Mouse (Mus musculus): Measurements from ENCODE around the gene Nagk. TPM values are rescaled to one million over a fixed set of nuclear protein-coding genes. Genes with fewer than 3 reads are reported as not detected.
"Not testable (repeated sequence)": the region's sequence is repeated elsewhere in the genome, so short reads cannot be mapped to it uniquely, and the experiment has no call there.

Gene Nagk
- polyA plus RNA-seq, 1 experiment from 2014 or later: 54.9 TPM

DNA sequence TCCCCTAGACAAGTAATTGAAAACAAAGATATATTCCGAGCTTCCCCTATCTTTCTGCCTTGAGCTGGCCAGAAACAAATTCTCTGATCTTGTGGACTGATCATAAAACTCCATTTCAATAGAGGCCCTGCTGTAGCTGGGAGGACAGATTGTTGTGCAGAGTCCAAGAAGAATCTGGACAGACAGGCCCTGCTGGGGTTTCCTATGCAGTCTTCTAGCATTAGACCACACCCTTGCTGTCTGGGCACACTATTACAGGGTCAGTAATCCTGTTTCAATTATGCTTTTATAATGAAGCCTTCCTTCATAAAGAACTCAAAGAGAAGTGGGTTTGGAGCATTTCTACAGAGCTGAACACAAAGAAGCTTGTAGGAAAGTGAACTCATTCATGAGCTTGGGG, 24.2 kb downstream of the Nagk start:
- ATAC-seq (ENCODE audit: low FRiP score, low read depth): no peak
- H3K9me3 ChIP-seq: no peaks in the 10 kb centered on the region
- H3K36me3 ChIP-seq: peaks cover 25% of the 10 kb centered on the region
- no peak overlapping the region for H3K9ac ChIP-seq (replicated peaks)
- no peaks in the 10 kb centered on the region for H3K27me3 ChIP-seq
- peaks cover 8% of the 10 kb centered on the region for H3K4me1 ChIP-seq
- 0 out of 2 replicates have a peak overlapping the region, but pooled peaks have one; percentile 4 for H3K27ac ChIP-seq (replicated peaks)
- 71% methylated on average over 1 of the region's 1 CpGs for WGBS
- H3K4me3 ChIP-seq: no peak overlapping the region
- no peak overlapping the region for H3K4me2 ChIP-seq (replicated peaks)

DNA sequence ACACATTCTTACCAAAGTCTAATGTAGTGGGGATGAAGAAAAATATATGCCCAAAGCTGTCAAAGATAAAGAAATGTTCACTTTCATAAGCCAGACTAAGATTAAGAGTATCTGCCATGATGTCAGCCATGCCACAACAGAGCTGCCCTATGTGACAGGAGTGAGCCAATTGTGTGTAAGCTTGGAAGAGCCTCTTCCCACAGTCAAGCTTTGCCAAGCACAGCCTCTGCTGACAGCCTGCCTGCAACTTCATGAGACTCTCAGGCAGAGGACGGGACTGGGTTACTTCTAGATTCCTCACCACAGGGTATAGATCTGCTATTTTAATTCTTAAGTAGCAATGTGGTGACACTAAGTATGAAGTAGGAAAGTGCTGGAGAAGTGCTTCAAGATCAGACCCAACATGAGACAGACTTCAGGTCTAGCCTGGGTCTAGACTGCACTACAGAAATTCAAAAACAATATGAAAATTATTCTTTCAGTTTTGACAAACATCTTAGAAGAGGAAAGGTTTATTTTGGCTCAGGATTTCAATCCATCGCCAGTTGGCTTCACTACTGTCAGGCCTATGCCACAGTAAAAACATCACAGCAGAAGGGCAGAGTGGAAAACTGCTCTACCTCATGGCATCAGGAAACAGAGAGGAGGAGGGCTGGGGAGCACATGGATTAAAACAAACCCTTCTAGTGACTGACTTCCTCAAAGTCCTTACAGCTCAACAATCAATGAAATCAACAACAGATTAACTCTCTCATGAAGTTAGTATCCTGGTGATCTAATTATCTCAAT, 26.1 kb downstream of the Nagk start:
- no peak for ATAC-seq (ENCODE audit: low FRiP score, low read depth)
- no peaks in the 10 kb centered on the region for H3K9me3 ChIP-seq
- H3K27me3 ChIP-seq: no peaks in the 10 kb centered on the region
- 85% methylated on average over 2 of the region's 2 CpGs for WGBS
- H3K36me3 ChIP-seq: peaks cover 12% of the 10 kb centered on the region; the same call in 1 of the 2 replicates
- peaks cover 8% of the 10 kb centered on the region for H3K4me1 ChIP-seq
- H3K4me2 ChIP-seq (replicated peaks): no peak overlapping the region
- no peak overlapping the region for H3K9ac ChIP-seq (replicated peaks)
- no peak overlapping the region for H3K4me3 ChIP-seq
- H3K27ac ChIP-seq (replicated peaks): no peak overlapping the region

DNA sequence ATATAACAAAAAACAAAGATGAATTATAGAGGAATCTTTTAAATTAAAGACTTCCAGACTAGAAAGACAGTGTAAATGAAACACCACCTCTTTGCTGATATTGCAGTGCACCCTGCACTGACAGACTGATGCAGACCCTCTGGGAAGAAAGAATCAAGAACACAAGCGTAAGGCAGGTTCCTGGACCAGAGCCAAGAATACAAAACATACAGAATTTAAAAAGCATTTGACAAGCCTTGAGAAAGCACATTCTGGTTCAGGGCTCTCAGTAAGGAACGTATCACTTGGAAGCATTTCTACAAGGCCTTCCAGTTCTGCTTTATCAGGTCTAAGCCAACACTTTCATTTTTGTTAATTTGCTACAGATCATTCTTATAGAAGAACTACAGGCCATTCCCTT, 27.1 kb downstream of the Nagk start:
- Histone ChIP-seq H3K4me3 (no peak overlapping the region), H3K27ac (replicated peaks) (no peak overlapping the region), H3K36me3 (peaks cover 6% of the 10 kb centered on the region; the same call in 1 of the 2 replicates), H3K9ac (replicated peaks) (no peak overlapping the region), H3K4me2 (replicated peaks) (no peak overlapping the region), H3K27me3 (no peaks in the 10 kb centered on the region), H3K9me3 (no peaks in the 10 kb centered on the region), H3K4me1 (peaks cover 8% of the 10 kb centered on the region)
- whole genome bisulfite sequencing: 66% methylated on average over 2 of the region's 2 CpGs
- no peak for ATAC-seq (ENCODE audit: low FRiP score, low read depth)

DNA sequence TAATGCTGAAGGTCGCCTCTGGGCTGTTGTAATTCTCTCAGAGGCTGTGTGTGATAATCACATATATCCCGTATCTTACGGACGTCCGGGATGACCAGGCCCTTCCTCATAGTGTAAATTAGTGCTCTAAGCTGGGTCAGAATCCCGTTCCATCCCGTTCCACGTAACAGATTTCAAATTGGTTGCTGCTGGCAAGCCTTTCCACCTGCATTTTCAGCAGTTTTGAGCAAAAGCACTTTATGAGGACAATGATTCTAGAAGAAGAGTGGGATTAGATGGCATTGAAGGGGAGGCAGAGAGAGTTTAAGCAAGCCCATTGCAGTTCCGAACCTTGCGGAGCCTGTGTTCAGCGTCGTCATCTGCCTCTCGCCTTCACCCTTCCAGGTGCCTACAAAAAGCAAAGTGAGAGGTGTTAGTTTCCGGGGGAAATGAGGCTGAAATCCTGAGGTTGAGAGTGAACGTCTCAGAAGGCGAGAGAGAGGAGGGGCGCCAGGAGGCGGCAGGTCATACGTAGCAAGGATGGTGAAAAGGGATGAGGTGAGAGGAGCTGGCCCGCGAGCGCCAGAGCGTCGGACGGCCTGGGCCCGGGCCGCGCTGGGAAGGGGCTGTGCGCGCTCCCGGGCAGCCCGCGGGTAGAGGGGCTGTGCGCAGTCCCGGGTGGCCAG, 36.3 kb downstream of the Nagk start:
- no peak for ATAC-seq (ENCODE audit: low FRiP score, low read depth)
- peak overlapping the region; percentile 78 for H3K4me2 ChIP-seq (replicated peaks)
- peak overlapping the region; percentile 79 for H3K27ac ChIP-seq (replicated peaks)
- no peaks in the 10 kb centered on the region for H3K27me3 ChIP-seq
- H3K9ac ChIP-seq (replicated peaks): peak overlapping the region; percentile 70
- H3K4me3 ChIP-seq: peak overlapping the region; percentile 58
- no peaks in the 10 kb centered on the region for H3K9me3 ChIP-seq
- WGBS: 1% methylated on average over 33 of the region's 35 CpGs
- peaks cover 4% of the 10 kb centered on the region; the same call in 1 of the 2 replicates for H3K4me1 ChIP-seq
- H3K36me3 ChIP-seq: peaks cover 9% of the 10 kb centered on the region

DNA sequence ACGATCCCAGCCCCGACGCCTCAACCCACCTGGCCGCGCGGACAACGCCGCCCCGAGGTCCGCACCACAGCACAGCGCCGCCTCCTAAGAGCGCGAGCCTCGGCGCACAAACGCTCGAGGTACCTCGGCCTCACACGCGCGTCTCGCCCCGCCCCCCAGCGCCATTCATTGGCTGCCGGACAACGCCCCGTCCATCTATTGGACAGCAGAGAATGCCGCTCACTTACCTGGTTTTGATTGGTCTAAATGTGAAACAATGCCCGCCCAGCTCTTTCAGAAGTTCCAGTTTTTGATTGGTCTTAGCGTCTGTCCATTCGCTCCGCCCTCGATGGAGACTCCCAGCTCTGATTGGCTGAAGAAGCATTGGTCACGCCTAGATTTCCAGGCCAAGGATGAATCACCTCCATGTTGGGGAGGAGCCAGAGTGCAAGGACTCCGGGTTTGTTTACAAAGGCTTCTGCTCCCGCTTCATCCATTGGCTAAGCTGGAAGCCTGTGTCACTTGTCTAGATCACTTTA, 36.9 kb downstream of the Nagk start, which contains the start of gene Paip2b:
Paip2b (minus strand) TSS at position 136 of the 518 bp plus-strand sequence.
- Histone ChIP-seq H3K9ac (replicated peaks) (peak within 1 kb of the TSS; percentile 70), H3K36me3 (peaks cover 9% of the 10 kb centered on the region), H3K27me3 (no peaks in the 10 kb centered on the region), H3K4me2 (replicated peaks) (peak within 1 kb of the TSS; percentile 78), H3K4me1 (peaks cover 4% of the 10 kb centered on the region; the same call in 1 of the 2 replicates), H3K9me3 (no peaks in the 10 kb centered on the region), H3K27ac (replicated peaks) (peak within 1 kb of the TSS; percentile 79), H3K4me3 (peak within 1 kb of the TSS; percentile 58)
- WGBS: under 1% methylated on average over 37 of the region's 37 CpGs
- ATAC-seq (ENCODE audit: low FRiP score, low read depth): peak; percentile 99

DNA sequence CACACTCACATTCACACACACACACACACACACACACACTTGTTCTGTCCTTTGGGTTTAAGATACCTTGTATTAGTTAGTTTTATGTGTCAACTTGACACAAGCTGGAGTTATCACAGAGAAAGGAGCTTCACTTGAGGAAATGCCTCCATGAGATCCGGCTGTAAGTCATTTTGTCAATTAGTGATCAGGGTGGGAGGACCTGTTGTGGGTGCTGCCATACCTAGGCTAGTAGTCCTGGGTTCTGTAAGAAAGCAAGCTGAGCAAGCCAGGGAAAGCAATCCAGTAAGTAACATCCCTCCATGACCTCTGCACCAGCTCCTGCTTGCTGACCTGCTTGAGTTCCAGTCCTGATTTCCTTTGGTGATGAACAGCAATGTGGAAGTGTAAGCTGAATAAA, 37.6 kb downstream of the Nagk start:
- not testable (repeated sequence) for H3K9ac ChIP-seq (replicated peaks); ATAC-seq (ENCODE audit: low FRiP score, low read depth); H3K4me1 ChIP-seq; H3K9me3 ChIP-seq; H3K36me3 ChIP-seq; H3K27me3 ChIP-seq
- peak overlapping the region; percentile 49; the same call in 1 of the 2 replicates for H3K27ac ChIP-seq (replicated peaks)
- WGBS: 70% methylated on average over 1 of the region's 1 CpGs
- H3K4me2 ChIP-seq (replicated peaks): peak overlapping the region; percentile 48
- peak overlapping the region; percentile 29 for H3K4me3 ChIP-seq

DNA sequence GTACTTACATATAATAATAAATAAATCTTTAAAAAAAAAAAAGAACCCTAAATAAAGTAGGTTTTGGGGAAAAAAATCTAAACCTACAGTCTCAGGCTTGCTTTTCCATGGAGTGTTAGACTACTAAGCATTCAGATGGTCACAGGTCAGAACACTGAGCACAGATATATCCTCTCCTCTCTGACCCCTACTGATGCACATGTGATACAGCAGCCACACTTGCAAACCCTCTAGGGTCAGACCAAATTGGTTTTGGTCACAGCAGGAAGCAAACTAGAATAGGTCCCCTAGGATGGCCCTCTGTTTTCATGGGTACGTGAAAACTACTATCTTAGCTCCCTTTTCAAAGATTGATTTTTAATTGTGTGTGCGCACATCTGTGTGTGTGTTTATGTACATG, 42.0 kb downstream of the Nagk start:
- Histone ChIP-seq H3K27ac (replicated peaks) (no peak overlapping the region), H3K4me1 (peaks cover 4% of the 10 kb centered on the region; the same call in 1 of the 2 replicates), H3K9ac (replicated peaks) (no peak overlapping the region), H3K4me2 (replicated peaks) (no peak overlapping the region), H3K9me3 (no peaks in the 10 kb centered on the region), H3K4me3 (no peak overlapping the region), H3K36me3 (no peaks in the 10 kb centered on the region), H3K27me3 (no peaks in the 10 kb centered on the region)
- 84% methylated on average over 2 of the region's 2 CpGs for WGBS
- no peak for ATAC-seq (ENCODE audit: low FRiP score, low read depth)

DNA sequence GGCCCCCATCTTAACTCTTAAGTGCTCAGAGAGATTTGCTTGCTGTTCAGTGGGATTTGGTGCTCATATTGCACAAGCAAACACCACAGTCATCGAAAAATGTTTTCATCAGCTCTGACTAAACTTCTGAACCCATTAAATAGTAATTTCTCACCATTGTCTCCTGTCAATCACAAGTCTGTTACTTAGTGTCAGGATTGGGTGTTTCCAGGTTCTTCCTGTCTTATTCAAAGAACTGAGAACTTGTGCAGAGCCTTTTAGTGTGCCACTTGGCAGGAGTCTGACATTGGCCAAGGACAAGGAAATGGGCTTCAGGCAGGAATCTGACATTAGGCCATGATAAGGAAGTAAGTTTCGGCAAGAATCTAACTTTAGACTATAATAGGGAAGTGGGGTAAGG, 43.3 kb downstream of the Nagk start:
- Histone ChIP-seq H3K9ac (replicated peaks) (no peak overlapping the region), H3K4me3 (no peak overlapping the region), H3K4me2 (replicated peaks) (no peak overlapping the region), H3K9me3 (no peaks in the 10 kb centered on the region), H3K36me3 (no peaks in the 10 kb centered on the region), H3K27ac (replicated peaks) (no peak overlapping the region), H3K4me1 (no peaks in the 10 kb centered on the region), H3K27me3 (no peaks in the 10 kb centered on the region)
- 91% methylated on average over 2 of the region's 2 CpGs for WGBS
- ATAC-seq (ENCODE audit: low FRiP score, low read depth): no peak

DNA sequence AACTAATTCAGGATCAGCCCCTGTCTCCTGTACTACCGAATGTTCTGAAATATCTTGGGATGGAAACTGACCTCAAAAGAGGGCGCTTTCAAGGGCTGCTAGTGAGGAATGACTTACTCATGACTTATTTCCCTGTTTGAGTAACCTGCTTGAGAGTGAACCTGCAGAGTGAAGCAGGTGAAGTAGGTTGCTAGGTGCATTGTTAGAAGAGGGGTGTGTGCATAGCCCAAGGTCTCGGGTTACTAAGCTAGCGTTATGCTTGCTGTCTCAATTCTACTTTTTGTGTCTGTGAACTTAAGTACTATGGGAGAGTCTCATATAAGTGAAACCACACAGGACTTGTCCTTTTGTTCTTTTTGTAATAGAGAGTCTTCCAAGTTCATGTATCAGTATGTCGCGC, 45.3 kb downstream of the Nagk start:
- Histone ChIP-seq H3K4me3 (no peak overlapping the region), H3K9ac (replicated peaks) (no peak overlapping the region), H3K4me1 (no peaks in the 10 kb centered on the region), H3K27ac (replicated peaks) (no peak overlapping the region), H3K4me2 (replicated peaks) (no peak overlapping the region), H3K9me3 (no peaks in the 10 kb centered on the region), H3K36me3 (no peaks in the 10 kb centered on the region), H3K27me3 (no peaks in the 10 kb centered on the region)
- no peak for ATAC-seq (ENCODE audit: low FRiP score, low read depth)
- WGBS: 89% methylated on average over 6 of the region's 6 CpGs

DNA sequence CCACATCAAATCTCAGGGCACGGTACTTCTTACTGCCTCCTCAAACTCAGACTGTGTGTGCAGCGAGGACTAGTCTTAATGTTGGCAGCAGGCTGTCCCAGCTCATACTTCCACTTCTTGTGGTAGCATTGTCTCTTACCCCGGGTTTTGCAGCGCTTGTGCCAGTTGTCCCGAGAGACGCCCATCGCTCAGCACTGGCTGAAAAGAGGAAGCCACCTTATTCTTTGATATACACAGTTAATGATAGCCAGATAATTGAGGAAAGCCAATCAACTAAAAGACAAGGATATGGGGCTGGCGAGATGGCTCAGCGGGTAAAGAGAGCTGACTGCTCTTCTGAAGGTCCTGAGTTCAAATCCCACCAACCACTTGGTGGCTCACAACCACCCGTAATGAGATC, 50.1 kb downstream of the Nagk start:
- H3K36me3 ChIP-seq: no peaks in the 10 kb centered on the region
- H3K9ac ChIP-seq (replicated peaks): no peak overlapping the region
- no peaks in the 10 kb centered on the region for H3K27me3 ChIP-seq
- no peaks in the 10 kb centered on the region for H3K4me1 ChIP-seq
- ATAC-seq (ENCODE audit: low FRiP score, low read depth): no peak
- no peaks in the 10 kb centered on the region for H3K9me3 ChIP-seq
- no peak overlapping the region for H3K4me2 ChIP-seq (replicated peaks)
- H3K27ac ChIP-seq (replicated peaks): no peak overlapping the region
- no peak overlapping the region for H3K4me3 ChIP-seq
- 92% methylated on average over 10 of the region's 10 CpGs for WGBS

DNA sequence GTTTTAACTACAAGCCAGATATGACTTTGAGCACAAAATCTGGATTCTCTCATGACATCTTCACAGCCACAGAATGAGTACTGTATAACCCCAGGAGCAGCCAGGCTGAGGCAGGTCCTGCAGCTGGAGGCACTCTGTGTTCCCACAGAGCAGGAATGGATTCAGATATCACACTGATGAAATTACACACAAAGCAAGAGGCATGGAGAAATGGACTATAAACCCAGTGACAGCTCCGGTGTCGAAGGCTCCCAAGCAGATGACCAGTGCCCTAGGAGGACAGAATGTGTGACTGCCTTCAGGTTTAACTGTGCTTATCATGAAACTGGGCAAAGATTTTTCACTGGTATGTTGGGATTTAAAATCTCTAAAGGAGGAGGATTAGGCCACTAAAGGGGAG, 51.4 kb downstream of the Nagk start:
- ATAC-seq (ENCODE audit: low FRiP score, low read depth): no peak
- H3K4me1 ChIP-seq: no peaks in the 10 kb centered on the region
- 91% methylated on average over 2 of the region's 2 CpGs for WGBS

DNA sequence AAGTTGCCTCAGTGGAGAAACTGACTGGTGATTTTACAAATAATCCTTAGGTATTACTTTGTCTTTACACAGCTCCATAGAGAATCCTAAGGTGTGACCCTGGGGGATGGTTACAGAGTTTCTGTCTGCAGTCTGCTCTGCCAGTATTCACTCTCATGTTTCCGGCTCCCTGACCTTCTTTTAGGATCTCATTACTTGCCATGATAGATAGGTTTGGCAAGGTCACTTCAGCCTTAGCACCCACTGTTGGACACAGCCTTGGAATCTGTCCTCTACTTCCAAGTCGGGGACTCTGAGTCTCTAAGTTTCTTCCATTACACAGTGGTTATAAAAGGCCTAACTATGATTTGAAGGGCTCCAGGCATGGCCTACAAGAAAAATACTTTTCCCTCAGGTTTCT, 54.7 kb downstream of the Nagk start:
- H3K36me3 ChIP-seq: no peaks in the 10 kb centered on the region
- WGBS: 93% methylated on average over 2 of the region's 2 CpGs
- H3K4me2 ChIP-seq (replicated peaks): no peak overlapping the region
- no peaks in the 10 kb centered on the region for H3K9me3 ChIP-seq
- H3K4me3 ChIP-seq: no peak overlapping the region
- H3K4me1 ChIP-seq: no peaks in the 10 kb centered on the region
- no peak overlapping the region for H3K9ac ChIP-seq (replicated peaks)
- no peak overlapping the region for H3K27ac ChIP-seq (replicated peaks)
- ATAC-seq (ENCODE audit: low FRiP score, low read depth): no peak
- no peaks in the 10 kb centered on the region for H3K27me3 ChIP-seq

More for the DNA sequence above, 51.4 kb downstream of the Nagk start:
- Histone ChIP-seq H3K27ac (replicated peaks) (no peak overlapping the region), H3K9me3 (no peaks in the 10 kb centered on the region), H3K4me3 (no peak overlapping the region), H3K27me3 (no peaks in the 10 kb centered on the region), H3K9ac (replicated peaks) (no peak overlapping the region), H3K36me3 (no peaks in the 10 kb centered on the region), H3K4me2 (replicated peaks) (no peak overlapping the region)
